Mouse (Mus musculus) midbrain, embryonic 14.5 days (tissue): Measurements from ENCODE around the gene Rflna. TPM values are rescaled to one million over a fixed set of nuclear protein-coding genes. Genes with fewer than 3 reads are reported as not detected.
A peak's percentile ranks its signal among the peaks of the same experiment; 100 is the strongest.

ENCODE experiments used
- ATAC-seq: fragments of 200-750 bp; cut with Nextera tagmentation; 2 replicates; pipeline ENCODE4 v1.8.0; 2017; ENCODE audit warnings: moderate number of reproducible peaks, moderate library complexity; ENCODE audit not compliant: low FRiP score, low TSS enrichment
- DNase-seq: peaks from one replicate; pipeline ENCODE4 v3.0.0-alpha.2; 2015
- H3K27ac ChIP-seq: fragments of 300-500 bp; sonication (generic); replicated peaks from 2 replicates; pipeline ENCODE4 v1.5.1; 2014; ENCODE audit warnings: mild to moderate bottlenecking, low read depth, low read length, moderate library complexity
- H3K27me3 ChIP-seq: fragments of 300-500 bp; sonication (generic); 2 replicates; pipeline ENCODE4 v1.6.1; 2014; ENCODE audit warnings: low read length, control low read depth, mixed read lengths; ENCODE audit not compliant: control insufficient read depth, insufficient read depth
- H3K36me3 ChIP-seq: fragments of 300-500 bp; sonication (generic); 2 replicates; pipeline ENCODE4 v1.6.1; 2014; ENCODE audit warnings: low read length, control low read depth; ENCODE audit not compliant: control insufficient read depth, insufficient read depth
- H3K4me1 ChIP-seq: fragments of 300-500 bp; sonication (generic); 2 replicates; pipeline ENCODE4 v1.6.1; 2014; ENCODE audit warnings: mild to moderate bottlenecking, antibody characterized with exemption, low read length, control low read depth; ENCODE audit not compliant: control insufficient read depth, insufficient read depth
- H3K4me2 ChIP-seq: fragments of 300-500 bp; sonication (generic); 2 replicates; pipeline ENCODE4 v1.6.1; 2014; ENCODE audit warnings: mild to moderate bottlenecking, low read length, moderate library complexity
- H3K4me3 ChIP-seq: fragments of 300-500 bp; sonication (generic); replicated peaks from 2 replicates; pipeline ENCODE4 v1.5.1; 2014; ENCODE audit warnings: low read depth, low read length
- H3K9ac ChIP-seq: fragments of 300-500 bp; sonication (generic); replicated peaks from 2 replicates; pipeline ENCODE4 v1.6.1; 2014; ENCODE audit warnings: mild to moderate bottlenecking, low read length, moderate library complexity
- H3K9me3 ChIP-seq: fragments of 300-500 bp; sonication (generic); 2 replicates; pipeline ENCODE4 v1.6.1; 2016; ENCODE audit warnings: low read length, control low read depth, mixed read lengths; ENCODE audit not compliant: control insufficient read depth
- WGBS: fragments of 180-500 bp; shearing (Covaris S2); extraction: QIAGEN DNeasy Blood & Tissue Kit; methylation state at CpG from one replicate; pipeline ENCODE4 v1.1.7; 2014; 5-methylcytosine and 5-hydroxymethylcytosine counted together
- polyA plus RNA-seq: library from polyadenylated mRNA; unstranded; fragments of >200 nt; fragmentation: Nextera tagmentation; extraction: Ambion mirVana; gene quantifications from 2 replicates; pipeline ENCODE4 v1.2.1, GENCODE M21; 2014

Gene Rflna
- polyA plus RNA-seq, 1 experiment from 2014 or later: 5.9 TPM

DNA sequence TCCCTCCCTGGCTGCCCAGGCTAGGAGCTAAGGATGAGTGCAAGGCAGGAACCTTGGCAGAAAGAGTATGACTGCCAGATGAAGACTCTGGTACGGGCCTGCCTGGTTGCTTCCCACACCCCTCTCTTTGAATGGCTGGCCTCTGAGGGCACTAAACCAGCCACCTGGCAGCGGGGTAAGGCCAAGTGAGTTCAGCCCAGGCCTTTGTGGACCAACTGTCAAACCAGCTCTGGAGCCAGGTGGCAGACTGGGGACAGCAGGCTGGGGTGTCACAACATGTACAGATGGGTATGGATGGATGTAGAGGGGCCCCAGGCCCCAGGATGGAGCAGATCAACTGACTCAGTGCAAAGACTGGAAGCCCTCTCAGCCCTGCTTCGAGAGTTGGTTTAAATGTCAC lies 12.0 kb downstream of the Rflna start:
- ATAC-seq: no peak

GRCm38 (mm10) chr5:125015576-125015975 lies 12.6 kb downstream of the Rflna start:
- Histone ChIP-seq H3K4me2 (no peak overlapping the region), H3K4me3 (no peak overlapping the region), H3K9me3 (no peaks in the 10 kb centered on the region), H3K27me3 (no peaks in the 10 kb centered on the region), H3K9ac (no peak overlapping the region), H3K27ac (no peak overlapping the region), H3K36me3 (peaks cover 50% of the 10 kb centered on the region), H3K4me1 (no peaks in the 10 kb centered on the region)
- WGBS: 88% methylated on average over 9 of the region's 9 CpGs
- no peak for DNase-seq
- ATAC-seq: no peak

More for the DNA sequence above, 12.0 kb downstream of the Rflna start:
- Histone ChIP-seq H3K9ac (no peak overlapping the region), H3K27ac (no peak overlapping the region), H3K9me3 (no peaks in the 10 kb centered on the region), H3K4me1 (no peaks in the 10 kb centered on the region), H3K4me3 (no peak overlapping the region), H3K36me3 (peaks cover 50% of the 10 kb centered on the region), H3K4me2 (no peak overlapping the region), H3K27me3 (no peaks in the 10 kb centered on the region)
- DNase-seq: no peak
- 88% methylated on average over 3 of the region's 3 CpGs for WGBS

DNA sequence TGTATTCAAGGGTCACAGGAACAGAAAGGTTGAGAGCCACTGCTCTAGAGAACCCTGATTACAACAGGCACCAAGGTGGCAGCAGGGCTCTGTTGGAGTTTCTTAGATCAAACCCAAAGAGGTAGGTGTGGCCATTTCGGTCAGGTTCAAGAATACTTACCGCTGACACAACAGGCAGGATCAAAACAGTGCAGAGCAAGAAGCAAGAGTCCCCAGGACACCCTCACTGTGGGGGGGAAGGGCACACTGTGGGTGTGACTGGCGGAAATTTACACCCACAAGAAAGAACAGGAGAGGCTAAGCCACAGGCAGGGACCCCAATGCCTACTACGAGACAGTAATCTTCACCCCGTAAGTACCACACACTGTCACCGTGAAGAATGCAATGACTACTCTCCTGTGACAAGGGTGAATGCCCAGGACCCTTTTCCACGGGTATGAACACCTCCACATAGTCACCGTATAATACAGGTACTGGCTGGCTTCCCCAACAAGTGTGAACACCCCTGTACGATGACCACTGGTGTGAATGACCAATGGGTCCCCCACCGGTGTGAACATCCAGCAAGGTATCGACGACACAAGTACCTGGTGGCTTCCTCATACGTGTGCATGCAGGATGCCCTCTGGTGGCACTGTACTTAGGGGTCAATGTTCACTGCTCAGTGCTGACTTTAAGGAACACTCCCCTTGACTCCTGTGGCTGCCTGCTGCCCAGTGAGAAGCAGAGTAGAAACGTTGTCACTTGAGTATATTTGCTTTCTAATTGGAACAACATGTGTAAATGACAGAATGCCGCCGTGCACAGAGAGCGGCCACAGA lies 13.6 kb downstream of the Rflna start:
- Histone ChIP-seq H3K9ac (no peak overlapping the region), H3K4me1 (no peaks in the 10 kb centered on the region), H3K27me3 (no peaks in the 10 kb centered on the region), H3K4me2 (no peak overlapping the region), H3K27ac (no peak overlapping the region), H3K9me3 (no peaks in the 10 kb centered on the region), H3K36me3 (peaks cover 53% of the 10 kb centered on the region), H3K4me3 (no peak overlapping the region)
- 91% methylated on average over 17 of the region's 17 CpGs for WGBS
- ATAC-seq: no peak
- no peak for DNase-seq

GRCm38 (mm10) chr5:125017332-125017731 lies 14.3 kb downstream of the Rflna start:
- Histone ChIP-seq H3K36me3 (peaks cover 57% of the 10 kb centered on the region), H3K4me2 (no peak overlapping the region), H3K9ac (no peak overlapping the region), H3K9me3 (no peaks in the 10 kb centered on the region), H3K27ac (peak overlapping the region; percentile 20; the same call in 1 of the 2 replicates), H3K27me3 (no peaks in the 10 kb centered on the region), H3K4me1 (no peaks in the 10 kb centered on the region), H3K4me3 (no peak overlapping the region)
- 70% methylated on average over 15 of the region's 15 CpGs for WGBS
- DNase-seq (peak; percentile 28), ATAC-seq (no peak)

DNA sequence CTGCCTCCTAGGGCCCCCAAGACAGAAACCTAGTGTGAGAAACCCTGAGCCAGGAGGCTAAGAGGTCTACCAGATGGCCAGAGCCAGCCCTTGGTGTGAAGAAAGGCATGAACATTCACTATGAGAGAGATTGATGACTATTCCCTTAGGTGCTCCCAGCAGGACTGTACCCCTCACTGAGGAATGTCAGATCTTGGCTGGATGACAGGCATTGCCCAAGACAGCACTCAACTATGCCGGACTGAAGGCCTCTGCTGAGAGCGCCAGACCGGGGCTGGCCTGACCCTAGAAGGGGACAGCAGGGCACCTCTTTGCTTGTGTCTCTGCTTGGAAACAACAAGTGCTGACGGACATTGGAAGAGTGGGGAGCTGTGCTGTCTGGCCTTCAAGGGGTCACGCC lies 16.1 kb downstream of the Rflna start:
- H3K36me3 ChIP-seq: peaks cover 73% of the 10 kb centered on the region
- 90% methylated on average over 5 of the region's 5 CpGs for WGBS
- no peaks in the 10 kb centered on the region for H3K9me3 ChIP-seq
- ATAC-seq (no peak), DNase-seq (no peak)
- H3K4me2 ChIP-seq: no peak overlapping the region
- H3K27ac ChIP-seq: no peak overlapping the region
- H3K4me1 ChIP-seq: no peaks in the 10 kb centered on the region
- no peak overlapping the region for H3K4me3 ChIP-seq
- H3K27me3 ChIP-seq: no peaks in the 10 kb centered on the region
- no peak overlapping the region for H3K9ac ChIP-seq

- peaks cover 80% of the 10 kb centered on the region for H3K36me3 ChIP-seq
- H3K4me3 ChIP-seq: no peak overlapping the region
- H3K27me3 ChIP-seq: no peaks in the 10 kb centered on the region
- no peak overlapping the region for H3K9ac ChIP-seq
- H3K9me3 ChIP-seq: no peaks in the 10 kb centered on the region
- 89% methylated on average over 11 of the region's 11 CpGs for WGBS
- no peak overlapping the region for H3K27ac ChIP-seq
- ATAC-seq: no peak
- DNase-seq: no peak
- no peaks in the 10 kb centered on the region for H3K4me1 ChIP-seq
- no peak overlapping the region for H3K4me2 ChIP-seq
Measured at GRCm38 (mm10) chr5:125021298-125021697, 18.3 kb downstream of the Rflna start.

DNA sequence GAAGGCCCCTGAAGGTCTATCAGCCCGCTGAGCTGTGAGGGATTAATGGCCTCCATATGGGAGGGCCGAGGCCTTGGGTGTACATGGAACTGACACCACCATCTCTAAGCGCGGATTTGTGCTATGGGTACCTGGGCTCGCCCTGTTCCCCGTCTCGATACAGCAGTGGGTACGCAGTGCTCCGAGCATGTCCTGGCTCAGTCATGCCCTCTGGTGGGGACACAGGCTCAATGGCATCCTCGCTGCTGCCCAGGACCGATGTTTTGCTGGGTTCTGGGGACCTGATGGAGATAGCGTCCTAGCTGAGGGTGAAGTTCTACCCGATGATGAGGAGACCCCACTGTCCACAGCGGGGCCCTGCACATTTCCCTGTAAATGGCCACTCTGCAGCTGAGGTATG lies 21.0 kb downstream of the Rflna start:
- no peak overlapping the region for H3K27ac ChIP-seq
- peak; percentile 62 for DNase-seq

GRCm38 (mm10) chr5:125028371-125028770 lies 25.4 kb downstream of the Rflna start:
- no peak overlapping the region for H3K4me3 ChIP-seq
- 96% methylated on average over 15 of the region's 15 CpGs for WGBS
- DNase-seq (no peak), ATAC-seq (no peak)
- H3K4me1 ChIP-seq: no peaks in the 10 kb centered on the region
- H3K27ac ChIP-seq: no peak overlapping the region
- no peak overlapping the region for H3K9ac ChIP-seq
- H3K27me3 ChIP-seq: no peaks in the 10 kb centered on the region
- no peaks in the 10 kb centered on the region for H3K9me3 ChIP-seq
- H3K36me3 ChIP-seq: peaks cover 94% of the 10 kb centered on the region
- no peak overlapping the region for H3K4me2 ChIP-seq

More for the DNA sequence above, 21.0 kb downstream of the Rflna start:
- no peaks in the 10 kb centered on the region for H3K27me3 ChIP-seq
- peaks cover 76% of the 10 kb centered on the region for H3K36me3 ChIP-seq
- 81% methylated on average over 14 of the region's 14 CpGs for WGBS
- H3K4me1 ChIP-seq: no peaks in the 10 kb centered on the region
- H3K4me2 ChIP-seq: no peak overlapping the region
- H3K4me3 ChIP-seq: no peak overlapping the region
- H3K9ac ChIP-seq: no peak overlapping the region
- no peak for ATAC-seq
- no peaks in the 10 kb centered on the region for H3K9me3 ChIP-seq

GRCm38 (mm10) chr5:125028911-125029310 lies 25.9 kb downstream of the Rflna start:
- ATAC-seq (no peak), DNase-seq (no peak)
- Histone ChIP-seq H3K9me3 (no peaks in the 10 kb centered on the region), H3K4me3 (no peak overlapping the region), H3K36me3 (peaks cover 94% of the 10 kb centered on the region), H3K4me1 (no peaks in the 10 kb centered on the region), H3K27ac (no peak overlapping the region), H3K4me2 (no peak overlapping the region), H3K27me3 (no peaks in the 10 kb centered on the region), H3K9ac (no peak overlapping the region)
- WGBS: 98% methylated on average over 20 of the region's 20 CpGs
